Mouse (Mus musculus) kidney, embryonic 15.5 days (tissue): ENCODE results near the gene Itm2b. TPM values are rescaled to one million over a fixed set of nuclear protein-coding genes. Genes with fewer than 3 reads are reported as not detected.

ENCODE experiments used
- ATAC-seq: fragments of 200-750 bp; cut with Nextera tagmentation; replicated peaks from 2 replicates; pipeline ENCODE4 v1.8.0; 2017; ENCODE audit warnings: moderate TSS enrichment; ENCODE audit not compliant: low FRiP score
- H3K27ac ChIP-seq: fragments of 300-500 bp; sonication (generic); 2 replicates; pipeline ENCODE4 v1.5.1; 2015; ENCODE audit warnings: mild to moderate bottlenecking, inconsistent platforms
- H3K27me3 ChIP-seq: fragments of 300-500 bp; sonication (generic); 2 replicates; pipeline ENCODE4 v1.6.1; 2015; ENCODE audit warnings: inconsistent platforms
- H3K36me3 ChIP-seq: fragments of 300-500 bp; sonication (generic); 2 replicates; pipeline ENCODE4 v1.6.1; 2015; ENCODE audit warnings: inconsistent platforms
- H3K4me1 ChIP-seq: fragments of 300-500 bp; sonication (generic); 2 replicates; pipeline ENCODE4 v1.6.1; 2015; ENCODE audit warnings: inconsistent platforms
- H3K4me2 ChIP-seq: fragments of 300-500 bp; sonication (generic); 2 replicates; pipeline ENCODE4 v1.6.1; 2015; ENCODE audit warnings: moderate library complexity, mild to moderate bottlenecking, inconsistent platforms
- H3K4me3 ChIP-seq: fragments of 300-500 bp; sonication (generic); replicated peaks from 2 replicates; pipeline ENCODE4 v1.5.1; 2015; ENCODE audit warnings: mild to moderate bottlenecking, inconsistent platforms
- H3K9ac ChIP-seq: fragments of 300-500 bp; sonication (generic); 2 replicates; pipeline ENCODE4 v1.6.1; 2015; ENCODE audit warnings: mild to moderate bottlenecking, inconsistent platforms
- H3K9me3 ChIP-seq: fragments of 300-500 bp; sonication (generic); replicated peaks from 2 replicates; pipeline ENCODE4 v1.6.1; 2016; ENCODE audit warnings: inconsistent platforms
- WGBS: fragments of 180-500 bp; shearing (Covaris S2); methylation state at CpG from one replicate; pipeline ENCODE4 v1.1.7; 2015; ENCODE audit warnings: mixed read lengths; 5-methylcytosine and 5-hydroxymethylcytosine counted together
- polyA plus RNA-seq: library from polyadenylated mRNA; unstranded; fragments of >200 nt; fragmentation: Nextera tagmentation; extraction: Ambion mirVana; gene quantifications from 2 replicates; pipeline ENCODE4 v1.2.1, GENCODE M21; 2015

The Itm2b gene
- polyA plus RNA-seq, 1 experiment from 2014 or later, result 910 TPM

- no peaks in the 10 kb centered on the region for H3K4me1 ChIP-seq
- no peak overlapping the region for H3K27ac ChIP-seq
- H3K27me3 ChIP-seq, result no peaks in the 10 kb centered on the region
- 87% methylated on average over 3 of the region's 3 CpGs for WGBS
- no peak overlapping the region for H3K4me2 ChIP-seq
- H3K9ac ChIP-seq, result no peak overlapping the region
- H3K4me3 ChIP-seq, result no peak overlapping the region
- H3K36me3 ChIP-seq, result no peaks in the 10 kb centered on the region
- H3K9me3 ChIP-seq, result no peaks in the 10 kb centered on the region
- no peak for ATAC-seq
These were observed 25.0 kb upstream of the Itm2b start for GRCm38 (mm10) chr14:73410083-73410482.

- H3K4me1 ChIP-seq, result no peaks in the 10 kb centered on the region
- ATAC-seq, result no peak
- 70% methylated on average over 4 of the region's 4 CpGs for WGBS
- no peaks in the 10 kb centered on the region for H3K36me3 ChIP-seq
- H3K27me3 ChIP-seq, result no peaks in the 10 kb centered on the region
- no peak overlapping the region for H3K9ac ChIP-seq
- H3K9me3 ChIP-seq, result no peaks in the 10 kb centered on the region
- H3K4me2 ChIP-seq, result no peak overlapping the region
- H3K27ac ChIP-seq, result no peak overlapping the region
- H3K4me3 ChIP-seq, result no peak overlapping the region
These were observed 23.2 kb upstream of the Itm2b start for GRCm38 (mm10) chr14:73408223-73408845.

GRCm38 (mm10) chr14:73404016-73404415 lies 18.9 kb upstream of the Itm2b start:
- Histone ChIP-seq H3K9ac (no peak overlapping the region), H3K4me3 (no peak overlapping the region), H3K36me3 (no peaks in the 10 kb centered on the region), H3K27me3 (no peaks in the 10 kb centered on the region), H3K27ac (no peak overlapping the region), H3K4me2 (no peak overlapping the region), H3K9me3 (no peaks in the 10 kb centered on the region), H3K4me1 (peaks cover 15% of the 10 kb centered on the region)
- WGBS, result 76% methylated on average over 3 of the region's 3 CpGs
- ATAC-seq, result no peak

- WGBS, result 74% methylated on average over 5 of the region's 5 CpGs
- Histone ChIP-seq H3K36me3 (no peaks in the 10 kb centered on the region), H3K9me3 (no peaks in the 10 kb centered on the region), H3K4me2 (no peak overlapping the region), H3K4me1 (peaks cover 15% of the 10 kb centered on the region), H3K9ac (no peak overlapping the region), H3K4me3 (no peak overlapping the region), H3K27me3 (no peaks in the 10 kb centered on the region), H3K27ac (no peak overlapping the region)
- ATAC-seq, result no peak
These were observed 18.3 kb upstream of the Itm2b start for GRCm38 (mm10) chr14:73403351-73403750.

- Histone ChIP-seq H3K4me3 (no peak overlapping the region), H3K9me3 (no peaks in the 10 kb centered on the region), H3K27me3 (no peaks in the 10 kb centered on the region), H3K27ac (no peak overlapping the region), H3K4me1 (peaks cover 15% of the 10 kb centered on the region), H3K36me3 (no peaks in the 10 kb centered on the region), H3K4me2 (no peak overlapping the region), H3K9ac (no peak overlapping the region)
- whole genome bisulfite sequencing, result 70% methylated on average over 11 of the region's 11 CpGs
- no peak for ATAC-seq
These were observed 17.4 kb upstream of the Itm2b start for GRCm38 (mm10) chr14:73402296-73403035.

- no peak for ATAC-seq
- Histone ChIP-seq H3K27ac (no peak overlapping the region), H3K9me3 (no peaks in the 10 kb centered on the region), H3K27me3 (no peaks in the 10 kb centered on the region), H3K4me3 (no peak overlapping the region), H3K4me1 (peaks cover 15% of the 10 kb centered on the region), H3K9ac (no peak overlapping the region), H3K4me2 (no peak overlapping the region), H3K36me3 (no peaks in the 10 kb centered on the region)
- WGBS, result 53% methylated on average over 3 of the region's 3 CpGs
These were observed 16.3 kb upstream of the Itm2b start for GRCm38 (mm10) chr14:73401408-73401807.

GRCm38 (mm10) chr14:73399866-73400618 lies 15.0 kb upstream of the Itm2b start:
- WGBS, result 31% methylated on average over 15 of the region's 15 CpGs
- no peak overlapping the region for H3K9ac ChIP-seq
- no peak overlapping the region for H3K4me3 ChIP-seq
- ATAC-seq, result no peak
- H3K9me3 ChIP-seq, result no peaks in the 10 kb centered on the region
- peaks cover 15% of the 10 kb centered on the region for H3K4me1 ChIP-seq
- H3K27me3 ChIP-seq, result no peaks in the 10 kb centered on the region
- no peaks in the 10 kb centered on the region for H3K36me3 ChIP-seq
- H3K4me2 ChIP-seq, result no peak overlapping the region
- H3K27ac ChIP-seq, result peak overlapping the region; percentile 72

GRCm38 (mm10) chr14:73398367-73398996 lies 13.4 kb upstream of the Itm2b start:
- Histone ChIP-seq H3K4me3 (no peak overlapping the region), H3K9me3 (no peaks in the 10 kb centered on the region), H3K27me3 (no peaks in the 10 kb centered on the region), H3K27ac (no peak overlapping the region), H3K4me1 (peaks cover 15% of the 10 kb centered on the region), H3K4me2 (no peak overlapping the region), H3K9ac (no peak overlapping the region), H3K36me3 (no peaks in the 10 kb centered on the region)
- ATAC-seq, result no peak
- 76% methylated on average over 8 of the region's 8 CpGs for WGBS

- H3K9ac ChIP-seq, result no peak overlapping the region
- H3K4me1 ChIP-seq, result peaks cover 5% of the 10 kb centered on the region; the same call in 1 of the 2 replicates
- WGBS, result 65% methylated on average over 5 of the region's 5 CpGs
- no peaks in the 10 kb centered on the region for H3K9me3 ChIP-seq
- H3K36me3 ChIP-seq, result no peaks in the 10 kb centered on the region
- no peak overlapping the region for H3K27ac ChIP-seq
- H3K4me3 ChIP-seq, result no peak overlapping the region
- no peak for ATAC-seq
- no peaks in the 10 kb centered on the region for H3K27me3 ChIP-seq
- H3K4me2 ChIP-seq, result no peak overlapping the region
These were observed 10.7 kb upstream of the Itm2b start for GRCm38 (mm10) chr14:73395750-73396149.

- Histone ChIP-seq H3K27me3 (no peaks in the 10 kb centered on the region), H3K27ac (no peak overlapping the region), H3K4me3 (no peak overlapping the region), H3K9ac (no peak overlapping the region), H3K36me3 (no peaks in the 10 kb centered on the region), H3K4me1 (peaks cover 2% of the 10 kb centered on the region), H3K9me3 (no peaks in the 10 kb centered on the region), H3K4me2 (no peak overlapping the region)
- 71% methylated on average over 5 of the region's 5 CpGs for WGBS
- ATAC-seq, result no peak
These were observed 9.3 kb upstream of the Itm2b start for GRCm38 (mm10) chr14:73394263-73395006.

- Histone ChIP-seq H3K9ac (no peak overlapping the region), H3K9me3 (no peaks in the 10 kb centered on the region), H3K4me2 (no peak overlapping the region), H3K4me3 (no peak overlapping the region), H3K27ac (no peak overlapping the region), H3K4me1 (peaks cover 17% of the 10 kb centered on the region), H3K36me3 (no peaks in the 10 kb centered on the region), H3K27me3 (no peaks in the 10 kb centered on the region)
- no peak for ATAC-seq
- 81% methylated on average over 1 of the region's 1 CpGs for WGBS
These were observed 6.4 kb upstream of the Itm2b start for GRCm38 (mm10) chr14:73391457-73391856.
